Mouse (Mus musculus): ENCODE data around the gene Gm17349.

Gm17349 gene

GRCm38 (mm10) chr15:99698533-99699085 lies 6.7 kb downstream of the Gm17349 start:
- DNase-seq, result no peak

- no peak for DNase-seq
Measured at GRCm38 (mm10) chr15:99697309-99697708, 8.0 kb downstream of the Gm17349 start.

GRCm38 (mm10) chr15:99691976-99692375 lies 13.3 kb downstream of the Gm17349 start:
- DNase-seq, result no peak

GRCm38 (mm10) chr15:99690924-99691323 lies 14.4 kb downstream of the Gm17349 start:
- DNase-seq, result no peak

- DNase-seq, result peak; percentile 69
Measured at GRCm38 (mm10) chr15:99688712-99689111, 16.6 kb downstream of the Gm17349 start.

GRCm38 (mm10) chr15:99684156-99684555 lies 21.1 kb downstream of the Gm17349 start:
- no peak for DNase-seq

- DNase-seq, result no peak
Measured at GRCm38 (mm10) chr15:99682880-99683279, 22.4 kb downstream of the Gm17349 start.

GRCm38 (mm10) chr15:99679008-99679407 lies 26.3 kb downstream of the Gm17349 start:
- no peak for DNase-seq

- DNase-seq, result no peak
Measured at GRCm38 (mm10) chr15:99678063-99678800, 27.1 kb downstream of the Gm17349 start.

GRCm38 (mm10) chr15:99677089-99677488 lies 28.2 kb downstream of the Gm17349 start:
- no peak for DNase-seq

GRCm38 (mm10) chr15:99674866-99675265 lies 30.4 kb downstream of the Gm17349 start:
- DNase-seq, result no peak

GRCm38 (mm10) chr15:99671783-99672182 lies 33.5 kb downstream of the Gm17349 start:
- DNase-seq, result no peak

- no peak for DNase-seq
Measured at GRCm38 (mm10) chr15:99670964-99671670, 34.2 kb downstream of the Gm17349 start.

- peak; percentile 42 for DNase-seq
Measured at GRCm38 (mm10) chr15:99670154-99670821, 35.0 kb downstream of the Gm17349 start, which contains the start of gene Asic1. Gene Asic1, plus strand, starts transcription at chr15:99670368.

GRCm38 (mm10) chr15:99669392-99669791 lies 35.9 kb downstream of the Gm17349 start:
- DNase-seq, result no peak

GRCm38 (mm10) chr15:99668881-99669280 lies 36.4 kb downstream of the Gm17349 start:
- peak; percentile 80 for DNase-seq

GRCm38 (mm10) chr15:99667544-99667943 lies 37.7 kb downstream of the Gm17349 start:
- DNase-seq, result no peak

GRCm38 (mm10) chr15:99664600-99665451 lies 40.5 kb downstream of the Gm17349 start:
- DNase-seq, result no peak

GRCm38 (mm10) chr15:99663964-99664599 lies 41.2 kb downstream of the Gm17349 start:
- no peak for DNase-seq

GRCm38 (mm10) chr15:99662371-99662770 lies 42.9 kb downstream of the Gm17349 start:
- no peak for DNase-seq

GRCm38 (mm10) chr15:99661121-99661830 lies 44.0 kb downstream of the Gm17349 start:
- no peak for DNase-seq
